Mouse (Mus musculus) lung, embryonic 14.5 days (tissue): ENCODE measurements around the gene Kit. TPM values are rescaled to one million over a fixed set of nuclear protein-coding genes. Genes with fewer than 3 reads are reported as not detected.
A peak's percentile ranks its signal among the peaks of the same experiment; 100 is the strongest.

Experiments
- ATAC-seq: fragments of 200-750 bp; cut with Nextera tagmentation; 2 replicates; pipeline ENCODE4 v1.8.0; 2017; ENCODE audit warnings: mild to moderate bottlenecking, moderate TSS enrichment, moderate library complexity; ENCODE audit not compliant: insufficient read depth
- DNase-seq: peaks from one replicate; pipeline ENCODE4 v3.0.0-alpha.2; 2015
- H3K27ac ChIP-seq: fragments of 300-500 bp; sonication (generic); 2 replicates; pipeline ENCODE4 v1.5.1; 2014; ENCODE audit warnings: low read depth, mild to moderate bottlenecking, moderate library complexity
- H3K27me3 ChIP-seq: fragments of 300-500 bp; sonication (generic); 2 replicates; pipeline ENCODE4 v1.6.1; 2014; ENCODE audit warnings: low read length, control low read depth; ENCODE audit not compliant: insufficient read depth
- H3K36me3 ChIP-seq: fragments of 300-500 bp; sonication (generic); 2 replicates; pipeline ENCODE4 v1.6.1; 2014; ENCODE audit warnings: control low read depth; ENCODE audit not compliant: insufficient read depth
- H3K4me1 ChIP-seq: fragments of 300-500 bp; sonication (generic); 2 replicates; pipeline ENCODE4 v1.6.1; 2014; ENCODE audit warnings: antibody characterized with exemption, control low read depth; ENCODE audit not compliant: insufficient read depth
- H3K4me2 ChIP-seq: fragments of 300-500 bp; sonication (generic); 2 replicates; pipeline ENCODE4 v1.6.1; 2014; ENCODE audit warnings: mild to moderate bottlenecking
- H3K4me3 ChIP-seq: fragments of 300-500 bp; sonication (generic); 2 replicates; pipeline ENCODE4 v1.5.1; 2014; ENCODE audit warnings: low read depth, low read length
- H3K9ac ChIP-seq: fragments of 300-500 bp; sonication (generic); 2 replicates; pipeline ENCODE4 v1.6.1; 2014
- H3K9me3 ChIP-seq: fragments of 300-500 bp; sonication (generic); 2 replicates; pipeline ENCODE4 v1.6.1; 2016; ENCODE audit warnings: low read depth, low read length, control low read depth
- CTCF ChIP-seq: IDR thresholded peaks from 2 replicates; pipeline ENCODE4 v1.5.1; 2016; ENCODE audit warnings: antibody characterized with exemption, low read depth
- WGBS: fragments of 180-500 bp; shearing (Covaris S2); extraction: QIAGEN DNeasy Blood & Tissue Kit; methylation state at CpG from one replicate; pipeline ENCODE4 v1.1.7; 2014; 5-methylcytosine and 5-hydroxymethylcytosine counted together
- polyA plus RNA-seq: library from polyadenylated mRNA; unstranded; fragments of >200 nt; fragmentation: Nextera tagmentation; extraction: Ambion mirVana; gene quantifications from 2 replicates; pipeline ENCODE4 v1.2.1, GENCODE M21; 2014

Gene Kit
- polyA plus RNA-seq, 1 experiment from 2014 or later = 49.0 TPM

- Histone ChIP-seq H3K4me1 (peaks cover 14% of the 10 kb centered on the region; the same call in 1 of the 2 replicates), H3K4me2 (no peak overlapping the region), H3K36me3 (no peaks in the 10 kb centered on the region), H3K27me3 (no peaks in the 10 kb centered on the region), H3K9ac (no peak overlapping the region), H3K4me3 (no peak overlapping the region), H3K9me3 (no peaks in the 10 kb centered on the region; the same call in 1 of the 2 replicates), H3K27ac (0 out of 2 replicates have a peak overlapping the region, but pooled peaks have one; percentile 13)
- 51% methylated on average over 4 of the region's 4 CpGs for WGBS
- TF ChIP-seq CTCF = no peak
- DNase-seq = no peak
- ATAC-seq = peak; percentile 21
Observed at GRCm38 (mm10) chr5:75545265-75545643, 29.5 kb upstream of the Kit start.

GRCm38 (mm10) chr5:75553021-75553420 lies 21.7 kb upstream of the Kit start:
- H3K9ac ChIP-seq = no peak overlapping the region

GRCm38 (mm10) chr5:75557636-75558035 lies 17.1 kb upstream of the Kit start:
- no peak overlapping the region for H3K27ac ChIP-seq
- no peak overlapping the region for H3K9ac ChIP-seq
- no peaks in the 10 kb centered on the region for H3K9me3 ChIP-seq
- TF ChIP-seq CTCF = no peak
- DNase-seq = no peak
- no peaks in the 10 kb centered on the region for H3K4me1 ChIP-seq
- no peak for ATAC-seq
- no peaks in the 10 kb centered on the region for H3K27me3 ChIP-seq
- 77% methylated on average over 11 of the region's 11 CpGs for whole genome bisulfite sequencing
- H3K36me3 ChIP-seq = no peaks in the 10 kb centered on the region
- H3K4me3 ChIP-seq = no peak overlapping the region
- H3K4me2 ChIP-seq = no peak overlapping the region

More at GRCm38 (mm10) chr5:75553021-75553420, 21.7 kb upstream of the Kit start:
- no peaks in the 10 kb centered on the region for H3K27me3 ChIP-seq
- no peaks in the 10 kb centered on the region for H3K36me3 ChIP-seq
- 82% methylated on average over 3 of the region's 3 CpGs for WGBS
- no peaks in the 10 kb centered on the region for H3K4me1 ChIP-seq
- DNase-seq (no peak), ATAC-seq (no peak)
- H3K9me3 ChIP-seq = no peaks in the 10 kb centered on the region; the same call in 1 of the 2 replicates
- H3K27ac ChIP-seq = no peak overlapping the region
- no peak overlapping the region for H3K4me3 ChIP-seq
- TF ChIP-seq CTCF = no peak
- no peak overlapping the region for H3K4me2 ChIP-seq

- no peak overlapping the region for H3K4me2 ChIP-seq
- ATAC-seq (no peak), DNase-seq (no peak)
- H3K36me3 ChIP-seq = no peaks in the 10 kb centered on the region
- 69% methylated on average over 6 of the region's 6 CpGs for WGBS
- H3K4me3 ChIP-seq = no peak overlapping the region
- H3K27ac ChIP-seq = no peak overlapping the region
- no peak for TF ChIP-seq CTCF
- H3K27me3 ChIP-seq = no peaks in the 10 kb centered on the region
- no peaks in the 10 kb centered on the region for H3K4me1 ChIP-seq
- no peak overlapping the region for H3K9ac ChIP-seq
- no peaks in the 10 kb centered on the region for H3K9me3 ChIP-seq
Observed at GRCm38 (mm10) chr5:75559291-75559690, 15.4 kb upstream of the Kit start.

GRCm38 (mm10) chr5:75561231-75561630 lies 13.5 kb upstream of the Kit start:
- H3K36me3 ChIP-seq = no peaks in the 10 kb centered on the region
- 65% methylated on average over 2 of the region's 2 CpGs for WGBS
- H3K9ac ChIP-seq = no peak overlapping the region
- DNase-seq (no peak), ATAC-seq (no peak)
- no peak overlapping the region for H3K4me2 ChIP-seq
- H3K9me3 ChIP-seq = no peaks in the 10 kb centered on the region
- no peaks in the 10 kb centered on the region for H3K4me1 ChIP-seq
- no peak overlapping the region for H3K27ac ChIP-seq
- TF ChIP-seq CTCF = no peak
- H3K4me3 ChIP-seq = no peak overlapping the region
- no peaks in the 10 kb centered on the region for H3K27me3 ChIP-seq

GRCm38 (mm10) chr5:75574151-75574851 lies 415 bp upstream of the Kit start:
- Histone ChIP-seq H3K9me3 (no peaks in the 10 kb centered on the region), H3K4me1 (no peaks in the 10 kb centered on the region), H3K27ac (no peak overlapping the region; the same call in 1 of the 2 replicates), H3K4me3 (peak overlapping the region; percentile 61), H3K9ac (peak overlapping the region; percentile 58), H3K27me3 (peaks cover 18% of the 10 kb centered on the region), H3K36me3 (no peaks in the 10 kb centered on the region), H3K4me2 (peak overlapping the region; percentile 99)
- peak; percentile 62 for ATAC-seq
- 5% methylated on average over 27 of the region's 27 CpGs for WGBS
- TF ChIP-seq CTCF = no peak
- DNase-seq = peak; percentile 14

- H3K27ac ChIP-seq = no peak overlapping the region
- peak overlapping the region; percentile 99 for H3K4me2 ChIP-seq
- no peaks in the 10 kb centered on the region for H3K36me3 ChIP-seq
- ATAC-seq (peak; percentile 68), DNase-seq (peak; percentile 85)
- H3K27me3 ChIP-seq = peaks cover 18% of the 10 kb centered on the region
- peak overlapping the region; percentile 69 for H3K9ac ChIP-seq
- 1% methylated on average over 53 of the region's 53 CpGs for WGBS
- H3K9me3 ChIP-seq = no peaks in the 10 kb centered on the region
- no peaks in the 10 kb centered on the region for H3K4me1 ChIP-seq
- peak overlapping the region; percentile 61 for H3K4me3 ChIP-seq
- peak; percentile 72 for TF ChIP-seq CTCF
Observed at GRCm38 (mm10) chr5:75575567-75576515, 1.1 kb downstream of the Kit start.
